Mouse (Mus musculus): ENCODE data around the gene Kcnj9. TPM values are rescaled to one million over a fixed set of nuclear protein-coding genes. Genes with fewer than 3 reads are reported as not detected.

Kcnj9 gene
- polyA plus RNA-seq, 2 experiments, result 0.01 TPM; not detected in 1

- 0 out of 2 replicates have a peak, but pooled peaks cover 3% of the 10 kb centered on the region for H3K9me3 ChIP-seq (ENCODE audit: control insufficient read depth, low read length)
- no peak for TF ChIP-seq POLR2A (IDR thresholded peaks at IDR 0.05; ENCODE audit: borderline replicate concordance, extremely low read depth, insufficient read depth, insufficient read length)
- H3K27me3 ChIP-seq (ENCODE audit: control insufficient read depth, insufficient read depth, low read length), result peaks cover 39% of the 10 kb centered on the region
Measured at GRCm38 (mm10) chr1:172328461-172328860, 657 bp downstream of the Kcnj9 start.

DNA sequence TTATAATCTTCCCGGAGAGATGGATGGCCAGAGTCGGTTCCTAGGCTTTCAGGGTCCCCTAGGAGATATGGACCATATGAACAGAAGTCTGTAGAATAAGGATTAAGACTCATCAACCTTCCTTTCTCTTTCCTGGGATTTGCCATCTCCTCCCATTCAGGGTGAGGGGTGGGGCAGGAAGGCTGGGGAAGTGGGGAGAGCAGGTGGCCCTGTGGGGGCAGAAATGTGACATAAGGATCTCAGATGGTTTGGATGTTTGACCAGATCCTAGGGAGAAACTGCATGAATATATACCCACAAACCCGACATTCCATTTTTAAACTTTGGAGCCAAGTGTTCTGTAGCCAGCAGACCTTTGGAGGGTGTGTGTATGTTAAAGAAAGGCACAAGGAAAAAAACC, 1.1 kb downstream of the Kcnj9 start:
- no peak for TF ChIP-seq POLR2A (IDR thresholded peaks at IDR 0.05; ENCODE audit: borderline replicate concordance, extremely low read depth, insufficient read depth, insufficient read length)
- H3K36me3 ChIP-seq (ENCODE audit: control insufficient read depth, insufficient read depth, low read length), result no peaks in the 10 kb centered on the region
- H3K4me1 ChIP-seq (ENCODE audit: control insufficient read depth, insufficient read depth, low read length), result peaks cover 3% of the 10 kb centered on the region; the same call in 1 of the 2 replicates
- H3K9ac ChIP-seq (ENCODE audit: low read depth, low read length, severe bottlenecking), result no peak overlapping the region
- ATAC-seq (ENCODE audit: low FRiP score, low read depth), result no peak
- 0 out of 2 replicates have a peak, but pooled peaks cover 3% of the 10 kb centered on the region for H3K9me3 ChIP-seq (ENCODE audit: control insufficient read depth, low read length)
- H3K4me3 ChIP-seq (replicated peaks; ENCODE audit: low read length), result no peak overlapping the region
- H3K4me2 ChIP-seq (replicated peaks; ENCODE audit: low read depth, low read length, severe bottlenecking), result no peak overlapping the region
- 69% methylated on average over 3 of the region's 3 CpGs for WGBS
- no peak overlapping the region for H3K27ac ChIP-seq (replicated peaks; ENCODE audit: low read depth, low read length)
- DNase-seq (ENCODE audit: low spot score), result no peak
- H3K27me3 ChIP-seq (ENCODE audit: control insufficient read depth, insufficient read depth, low read length), result peaks cover 39% of the 10 kb centered on the region

More at GRCm38 (mm10) chr1:172328461-172328860, 657 bp downstream of the Kcnj9 start:
- no peak overlapping the region for H3K4me3 ChIP-seq (replicated peaks; ENCODE audit: low read length)
- ATAC-seq (ENCODE audit: low FRiP score, low read depth) (no peak), DNase-seq (ENCODE audit: low spot score) (no peak)
- H3K36me3 ChIP-seq (ENCODE audit: control insufficient read depth, insufficient read depth, low read length), result no peaks in the 10 kb centered on the region
- no peak overlapping the region for H3K9ac ChIP-seq (ENCODE audit: low read depth, low read length, severe bottlenecking)
- 74% methylated on average over 7 of the region's 7 CpGs for WGBS
- no peak overlapping the region for H3K27ac ChIP-seq (replicated peaks; ENCODE audit: low read depth, low read length)
- H3K4me1 ChIP-seq (ENCODE audit: control insufficient read depth, insufficient read depth, low read length), result peaks cover 3% of the 10 kb centered on the region; the same call in 1 of the 2 replicates
- no peak overlapping the region for H3K4me2 ChIP-seq (replicated peaks; ENCODE audit: low read depth, low read length, severe bottlenecking)

DNA sequence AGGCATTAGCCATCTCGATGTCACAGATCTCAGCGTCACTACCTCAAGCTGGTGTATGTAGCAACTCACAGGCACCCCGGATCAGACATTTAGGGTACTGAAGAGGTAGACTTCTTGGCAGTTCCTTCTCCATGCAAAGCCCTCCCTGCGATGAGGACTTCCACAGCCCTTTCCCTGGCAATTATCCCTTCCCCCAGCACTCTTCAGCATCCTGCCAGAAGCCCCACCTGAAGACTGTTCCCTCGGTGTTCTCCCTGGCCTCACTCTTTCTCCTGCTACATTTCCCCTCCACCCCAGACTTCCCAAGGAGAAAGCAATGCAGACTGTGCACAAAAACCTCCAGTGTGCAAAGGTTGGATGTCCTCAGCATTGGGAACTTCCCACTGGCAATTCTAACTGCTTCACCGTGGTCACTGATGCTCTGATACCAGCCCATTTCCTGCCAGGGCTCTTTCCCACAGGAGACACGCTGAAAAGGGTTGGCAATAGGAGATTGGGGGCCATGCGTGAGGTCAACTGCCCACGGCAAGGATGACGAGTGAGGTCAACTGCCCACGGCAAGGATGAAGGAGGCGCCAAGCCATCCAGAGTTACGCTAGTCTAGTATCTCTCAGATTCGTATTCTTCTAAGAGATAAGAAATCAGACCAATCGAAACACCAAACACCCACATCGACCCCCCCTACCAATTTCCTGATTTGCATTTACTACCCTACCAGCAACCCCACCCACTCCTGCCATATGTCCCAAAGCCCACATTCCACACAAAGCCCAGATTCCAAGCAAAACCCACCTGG, 1.7 kb downstream of the Kcnj9 start:
- H3K27me3 ChIP-seq (ENCODE audit: control insufficient read depth, insufficient read depth, low read length), result peaks cover 39% of the 10 kb centered on the region
- no peak for TF ChIP-seq POLR2A (IDR thresholded peaks at IDR 0.05; ENCODE audit: borderline replicate concordance, extremely low read depth, insufficient read depth, insufficient read length)
- H3K4me2 ChIP-seq (replicated peaks; ENCODE audit: low read depth, low read length, severe bottlenecking), result no peak overlapping the region
- 0 out of 2 replicates have a peak, but pooled peaks cover 3% of the 10 kb centered on the region for H3K9me3 ChIP-seq (ENCODE audit: control insufficient read depth, low read length)
- DNase-seq (ENCODE audit: low spot score) (no peak), ATAC-seq (ENCODE audit: low FRiP score, low read depth) (no peak)
- H3K4me3 ChIP-seq (replicated peaks; ENCODE audit: low read length), result no peak overlapping the region
- H3K27ac ChIP-seq (replicated peaks; ENCODE audit: low read depth, low read length), result no peak overlapping the region
- H3K4me1 ChIP-seq (ENCODE audit: control insufficient read depth, insufficient read depth, low read length), result peaks cover 3% of the 10 kb centered on the region; the same call in 1 of the 2 replicates
- 87% methylated on average over 16 of the region's 16 CpGs for WGBS
- H3K9ac ChIP-seq (ENCODE audit: low read depth, low read length, severe bottlenecking), result no peak overlapping the region
- H3K36me3 ChIP-seq (ENCODE audit: control insufficient read depth, insufficient read depth, low read length), result no peaks in the 10 kb centered on the region

- peak overlapping the region; percentile 43 for H3K4me3 ChIP-seq (replicated peaks; ENCODE audit: low read length)
- no peak for ATAC-seq (ENCODE audit: low FRiP score, low read depth)
- H3K4me1 ChIP-seq (ENCODE audit: control insufficient read depth, insufficient read depth, low read length), result peaks cover 3% of the 10 kb centered on the region; the same call in 1 of the 2 replicates
- no peak for TF ChIP-seq POLR2A (IDR thresholded peaks at IDR 0.05; ENCODE audit: borderline replicate concordance, extremely low read depth, insufficient read depth, insufficient read length)
- no peak overlapping the region for H3K9ac ChIP-seq (ENCODE audit: low read depth, low read length, severe bottlenecking)
- H3K27me3 ChIP-seq (ENCODE audit: control insufficient read depth, insufficient read depth, low read length), result peaks cover 39% of the 10 kb centered on the region
- 62% methylated on average over 11 of the region's 11 CpGs for WGBS
- peak overlapping the region; percentile 79 for H3K4me2 ChIP-seq (replicated peaks; ENCODE audit: low read depth, low read length, severe bottlenecking)
- H3K36me3 ChIP-seq (ENCODE audit: control insufficient read depth, insufficient read depth, low read length), result no peaks in the 10 kb centered on the region
- 0 out of 2 replicates have a peak, but pooled peaks cover 3% of the 10 kb centered on the region for H3K9me3 ChIP-seq (ENCODE audit: control insufficient read depth, low read length)
- DNase-seq (ENCODE audit: low spot score), result no peak
- no peak overlapping the region for H3K27ac ChIP-seq (replicated peaks; ENCODE audit: low read depth, low read length)
Measured at GRCm38 (mm10) chr1:172326684-172327083, 2.4 kb downstream of the Kcnj9 start.

GRCm38 (mm10) chr1:172325680-172326535, 3.2 kb downstream of the Kcnj9 start:
- H3K27me3 ChIP-seq (ENCODE audit: control insufficient read depth, insufficient read depth, low read length), result peaks cover 39% of the 10 kb centered on the region
- ATAC-seq (ENCODE audit: low FRiP score, low read depth), result peak; percentile 53; the same call in 1 of the 2 replicates
- no peak overlapping the region for H3K27ac ChIP-seq (replicated peaks; ENCODE audit: low read depth, low read length)
- TF ChIP-seq POLR2A (IDR thresholded peaks at IDR 0.05; ENCODE audit: borderline replicate concordance, extremely low read depth, insufficient read depth, insufficient read length), result no peak
- peak overlapping the region; percentile 79 for H3K4me2 ChIP-seq (replicated peaks; ENCODE audit: low read depth, low read length, severe bottlenecking)
- H3K4me1 ChIP-seq (ENCODE audit: control insufficient read depth, insufficient read depth, low read length), result peaks cover 3% of the 10 kb centered on the region; the same call in 1 of the 2 replicates
- 27% methylated on average over 75 of the region's 94 CpGs for WGBS
- no peak for DNase-seq (ENCODE audit: low spot score)
- peak overlapping the region; percentile 31; the same call in 1 of the 2 replicates for H3K9ac ChIP-seq (ENCODE audit: low read depth, low read length, severe bottlenecking)
- no peaks in the 10 kb centered on the region for H3K36me3 ChIP-seq (ENCODE audit: control insufficient read depth, insufficient read depth, low read length)
- peak overlapping the region; percentile 43 for H3K4me3 ChIP-seq (replicated peaks; ENCODE audit: low read length)
- 0 out of 2 replicates have a peak, but pooled peaks cover 3% of the 10 kb centered on the region for H3K9me3 ChIP-seq (ENCODE audit: control insufficient read depth, low read length)
